Mouse (Mus musculus): ENCODE measurements around the gene D330020A13Rik. TPM values are rescaled to one million over a fixed set of nuclear protein-coding genes. Genes with fewer than 3 reads are reported as not detected.

Gene D330020A13Rik
- polyA plus RNA-seq, 1 experiment from 2014 or later = not detected

- Histone ChIP-seq H3K36me3 (no peaks in the 10 kb centered on the region), H3K27me3 (peaks cover 42% of the 10 kb centered on the region), H3K27ac (no peak overlapping the region), H3K9me3 (replicated peaks) (no peaks in the 10 kb centered on the region), H3K4me3 (replicated peaks) (no peak overlapping the region), H3K4me2 (no peak overlapping the region), H3K9ac (no peak overlapping the region), H3K4me1 (replicated peaks) (no peaks in the 10 kb centered on the region)
- no peak for ATAC-seq (ENCODE audit: low read depth)
- no peak for DNase-seq
- WGBS (ENCODE audit: insufficient replicate concordance) = 27% methylated on average over 6 of the region's 6 CpGs
Observed at GRCm38 (mm10) chr6:120301137-120301536, 7.0 kb downstream of the D330020A13Rik start.

DNA sequence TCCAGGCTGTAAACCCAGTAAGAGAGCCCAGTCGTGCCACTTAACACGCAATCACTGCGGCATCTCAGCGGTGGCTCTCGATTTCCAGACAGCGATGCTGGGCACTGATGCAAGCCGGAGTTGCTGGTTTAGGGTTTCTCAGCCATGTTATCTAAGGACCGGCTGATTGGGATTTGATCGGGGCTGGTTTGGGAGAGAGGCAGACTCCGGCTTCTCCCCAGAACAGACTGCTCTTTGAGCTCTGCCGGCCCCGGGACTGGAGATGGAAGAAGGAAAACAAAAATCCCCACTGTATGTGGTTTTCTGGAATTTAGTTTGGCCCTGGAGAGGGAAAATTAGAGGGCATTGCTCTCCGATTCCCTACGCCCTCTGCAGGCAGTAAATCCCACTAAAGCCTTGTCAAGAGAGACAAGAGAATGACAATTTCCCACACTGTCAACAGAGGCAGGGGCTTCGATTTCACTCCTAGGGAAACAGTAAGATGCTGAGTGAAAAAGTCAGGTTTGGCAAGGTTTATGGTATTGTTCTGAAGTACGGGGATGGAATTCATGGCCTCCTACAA is 8.7 kb downstream of the D330020A13Rik start:
- ATAC-seq (ENCODE audit: low read depth) (no peak), DNase-seq (no peak)
- H3K9ac ChIP-seq = no peak overlapping the region
- WGBS (ENCODE audit: insufficient replicate concordance) = 26% methylated on average over 16 of the region's 16 CpGs
- peaks cover 34% of the 10 kb centered on the region for H3K27me3 ChIP-seq
- H3K4me1 ChIP-seq (replicated peaks) = no peaks in the 10 kb centered on the region
- no peaks in the 10 kb centered on the region for H3K9me3 ChIP-seq (replicated peaks)
- no peak overlapping the region for H3K4me2 ChIP-seq
- H3K36me3 ChIP-seq = no peaks in the 10 kb centered on the region
- no peak overlapping the region for H3K27ac ChIP-seq
- no peak overlapping the region for H3K4me3 ChIP-seq (replicated peaks)

- Histone ChIP-seq H3K4me1 (replicated peaks) (no peaks in the 10 kb centered on the region), H3K27me3 (peaks cover 17% of the 10 kb centered on the region), H3K27ac (no peak overlapping the region), H3K36me3 (no peaks in the 10 kb centered on the region), H3K9me3 (replicated peaks) (no peaks in the 10 kb centered on the region), H3K4me2 (no peak overlapping the region), H3K4me3 (replicated peaks) (no peak overlapping the region), H3K9ac (no peak overlapping the region)
- WGBS (ENCODE audit: insufficient replicate concordance) = 67% methylated on average over 3 of the region's 3 CpGs
- no peak for ATAC-seq (ENCODE audit: low read depth)
- no peak for DNase-seq
Observed at GRCm38 (mm10) chr6:120306859-120307594, 12.9 kb downstream of the D330020A13Rik start.

GRCm38 (mm10) chr6:120309338-120309737 is 15.2 kb downstream of the D330020A13Rik start:
- WGBS (ENCODE audit: insufficient replicate concordance) = 77% methylated on average over 9 of the region's 9 CpGs
- no peak overlapping the region for H3K27ac ChIP-seq

GRCm38 (mm10) chr6:120309787-120310186 is 15.6 kb downstream of the D330020A13Rik start:
- DNase-seq = no peak
- Histone ChIP-seq H3K27ac (no peak overlapping the region), H3K9ac (no peak overlapping the region), H3K4me1 (replicated peaks) (no peaks in the 10 kb centered on the region), H3K9me3 (replicated peaks) (no peaks in the 10 kb centered on the region), H3K36me3 (no peaks in the 10 kb centered on the region), H3K4me2 (no peak overlapping the region), H3K4me3 (replicated peaks) (no peak overlapping the region), H3K27me3 (no peaks in the 10 kb centered on the region)
- no peak for ATAC-seq (ENCODE audit: low read depth)
- WGBS (ENCODE audit: insufficient replicate concordance) = 50% methylated on average over 3 of the region's 3 CpGs

More at GRCm38 (mm10) chr6:120309338-120309737, 15.2 kb downstream of the D330020A13Rik start:
- Histone ChIP-seq H3K27me3 (no peaks in the 10 kb centered on the region), H3K36me3 (no peaks in the 10 kb centered on the region), H3K4me2 (no peak overlapping the region), H3K4me3 (replicated peaks) (no peak overlapping the region), H3K9ac (no peak overlapping the region), H3K9me3 (replicated peaks) (no peaks in the 10 kb centered on the region), H3K4me1 (replicated peaks) (no peaks in the 10 kb centered on the region)
- no peak for ATAC-seq (ENCODE audit: low read depth)
- no peak for DNase-seq

GRCm38 (mm10) chr6:120312443-120312842 is 18.3 kb downstream of the D330020A13Rik start:
- no peak overlapping the region for H3K4me2 ChIP-seq
- no peak overlapping the region for H3K27ac ChIP-seq
- H3K36me3 ChIP-seq = no peaks in the 10 kb centered on the region
- H3K9ac ChIP-seq = no peak overlapping the region
- H3K27me3 ChIP-seq = no peaks in the 10 kb centered on the region
- DNase-seq = no peak
- H3K4me3 ChIP-seq (replicated peaks) = no peak overlapping the region
- ATAC-seq (ENCODE audit: low read depth) = no peak
- no peaks in the 10 kb centered on the region for H3K9me3 ChIP-seq (replicated peaks)
- H3K4me1 ChIP-seq (replicated peaks) = no peaks in the 10 kb centered on the region
- WGBS (ENCODE audit: insufficient replicate concordance) = 25% methylated on average over 5 of the region's 5 CpGs

- no peak for DNase-seq
- Histone ChIP-seq H3K27ac (no peak overlapping the region), H3K4me3 (replicated peaks) (no peak overlapping the region), H3K4me2 (no peak overlapping the region), H3K9me3 (replicated peaks) (no peaks in the 10 kb centered on the region), H3K27me3 (no peaks in the 10 kb centered on the region), H3K4me1 (replicated peaks) (no peaks in the 10 kb centered on the region), H3K9ac (no peak overlapping the region), H3K36me3 (peaks cover 3% of the 10 kb centered on the region)
- 64% methylated on average over 11 of the region's 11 CpGs for WGBS (ENCODE audit: insufficient replicate concordance)
- ATAC-seq (ENCODE audit: low read depth) = no peak
Observed at GRCm38 (mm10) chr6:120318303-120318940, 24.3 kb downstream of the D330020A13Rik start.

DNA sequence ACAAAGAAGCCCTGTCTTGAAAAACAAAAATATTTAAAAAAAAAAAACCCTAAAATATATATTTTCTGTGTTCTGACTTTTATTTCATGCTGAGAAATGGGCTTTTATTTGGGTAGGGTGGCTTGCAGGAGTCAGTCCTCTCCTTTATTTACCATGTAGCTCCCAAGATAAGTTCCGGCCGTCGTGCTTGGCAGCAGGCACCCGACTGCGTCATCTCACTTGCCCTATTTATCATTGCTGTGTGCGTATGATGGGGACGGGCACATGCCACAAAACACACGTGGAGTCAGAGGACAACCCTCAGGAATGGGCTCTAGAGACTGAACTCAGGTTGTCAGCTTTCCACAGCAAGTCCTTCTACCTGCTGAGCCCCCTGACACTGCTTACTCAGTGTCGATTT is 25.0 kb downstream of the D330020A13Rik start:
- DNase-seq = no peak
- Histone ChIP-seq H3K9ac (no peak overlapping the region), H3K36me3 (peaks cover 10% of the 10 kb centered on the region), H3K27ac (no peak overlapping the region), H3K4me1 (replicated peaks) (no peaks in the 10 kb centered on the region), H3K9me3 (replicated peaks) (no peaks in the 10 kb centered on the region), H3K4me2 (no peak overlapping the region), H3K4me3 (replicated peaks) (no peak overlapping the region), H3K27me3 (no peaks in the 10 kb centered on the region)
- WGBS (ENCODE audit: insufficient replicate concordance) = 79% methylated on average over 9 of the region's 9 CpGs
- no peak for ATAC-seq (ENCODE audit: low read depth)

GRCm38 (mm10) chr6:120320369-120320768 is 26.2 kb downstream of the D330020A13Rik start:
- H3K4me1 ChIP-seq (replicated peaks) = no peaks in the 10 kb centered on the region
- no peaks in the 10 kb centered on the region for H3K27me3 ChIP-seq
- H3K36me3 ChIP-seq = peaks cover 21% of the 10 kb centered on the region
- H3K9ac ChIP-seq = no peak overlapping the region
- H3K9me3 ChIP-seq (replicated peaks) = no peaks in the 10 kb centered on the region
- no peak overlapping the region for H3K4me2 ChIP-seq
- ATAC-seq (ENCODE audit: low read depth) = no peak
- DNase-seq = no peak
- WGBS (ENCODE audit: insufficient replicate concordance) = 69% methylated on average over 2 of the region's 2 CpGs
- no peak overlapping the region for H3K27ac ChIP-seq
- H3K4me3 ChIP-seq (replicated peaks) = no peak overlapping the region

DNA sequence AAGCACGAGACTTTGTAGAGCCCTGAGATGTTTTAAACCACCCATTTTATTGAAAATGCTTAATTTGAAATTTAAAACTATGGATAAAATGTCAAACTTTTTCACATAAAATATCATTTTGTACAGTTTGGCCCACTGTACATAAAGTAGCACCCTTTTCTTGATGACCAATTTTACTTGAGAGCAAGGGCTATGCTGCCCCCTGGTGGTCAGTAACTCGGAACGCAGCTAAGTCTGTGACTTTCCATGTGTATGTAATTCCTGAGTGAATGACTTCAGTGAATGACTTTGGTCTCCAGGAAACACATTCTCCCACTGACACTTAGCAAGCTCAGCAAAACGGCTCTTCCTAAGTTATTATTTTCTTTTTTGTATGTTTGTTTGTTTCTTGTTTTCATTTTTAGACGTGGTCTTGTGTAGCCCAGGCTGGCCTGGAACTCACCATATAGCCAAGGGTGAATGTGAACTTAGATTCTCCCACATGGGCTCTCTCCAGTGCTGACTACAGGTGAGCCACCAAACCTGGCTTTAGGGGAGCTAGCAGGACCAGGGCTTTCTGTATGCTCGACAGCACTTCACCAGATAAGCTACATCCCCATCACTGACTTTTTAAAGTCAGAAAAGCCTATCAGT is 30.2 kb downstream of the D330020A13Rik start:
- no peak overlapping the region for H3K9ac ChIP-seq
- no peaks in the 10 kb centered on the region for H3K27me3 ChIP-seq
- H3K4me3 ChIP-seq (replicated peaks) = no peak overlapping the region
- ATAC-seq (ENCODE audit: low read depth) = no peak
- H3K9me3 ChIP-seq (replicated peaks) = no peaks in the 10 kb centered on the region
- H3K4me1 ChIP-seq (replicated peaks) = no peaks in the 10 kb centered on the region
- peak; percentile 39 for DNase-seq
- 34% methylated on average over 6 of the region's 6 CpGs for WGBS (ENCODE audit: insufficient replicate concordance)
- H3K27ac ChIP-seq = no peak overlapping the region
- no peak overlapping the region for H3K4me2 ChIP-seq
- peaks cover 40% of the 10 kb centered on the region for H3K36me3 ChIP-seq

GRCm38 (mm10) chr6:120332351-120332750 is 38.2 kb downstream of the D330020A13Rik start:
- Histone ChIP-seq H3K9me3 (replicated peaks) (no peaks in the 10 kb centered on the region), H3K9ac (no peak overlapping the region), H3K36me3 (peaks cover 91% of the 10 kb centered on the region), H3K4me3 (replicated peaks) (no peak overlapping the region), H3K27ac (no peak overlapping the region), H3K4me2 (no peak overlapping the region), H3K27me3 (no peaks in the 10 kb centered on the region), H3K4me1 (replicated peaks) (no peaks in the 10 kb centered on the region)
- ATAC-seq (ENCODE audit: low read depth) = no peak
- DNase-seq = no peak
- 73% methylated on average over 2 of the region's 2 CpGs for WGBS (ENCODE audit: insufficient replicate concordance)
